Mouse (Mus musculus) kidney, postnatal 0 days (tissue): Measurements from ENCODE around the gene Car14. TPM values are rescaled to one million over a fixed set of nuclear protein-coding genes. Genes with fewer than 3 reads are reported as not detected.
"Not testable (repeated sequence)": the region's sequence is repeated elsewhere in the genome, so short reads cannot be mapped to it uniquely, and the experiment has no call there.

ENCODE experiments used
- ATAC-seq: fragments of 200-750 bp; cut with Nextera tagmentation; replicated peaks from 2 replicates; pipeline ENCODE4 v1.8.0; 2017; ENCODE audit warnings: low read depth, moderate number of reproducible peaks, moderate TSS enrichment, moderate library complexity; ENCODE audit not compliant: low FRiP score
- DNase-seq: peaks from one replicate; pipeline ENCODE4 v3.0.0-alpha.2; 2016; ENCODE audit warnings: low spot score
- H3K27ac ChIP-seq: fragments of 300-500 bp; sonication (generic); 2 replicates; pipeline ENCODE4 v1.5.1; 2014; ENCODE audit warnings: mild to moderate bottlenecking
- H3K27me3 ChIP-seq: fragments of 300-500 bp; sonication (generic); 2 replicates; pipeline ENCODE4 v1.6.1; 2014; ENCODE audit warnings: low read length, mixed read lengths; ENCODE audit not compliant: insufficient read depth
- H3K36me3 ChIP-seq: fragments of 300-500 bp; sonication (generic); 2 replicates; pipeline ENCODE4 v1.6.1; 2014; ENCODE audit warnings: low read length, mixed read lengths; ENCODE audit not compliant: insufficient read depth
- H3K4me1 ChIP-seq: fragments of 300-500 bp; sonication (generic); replicated peaks from 2 replicates; pipeline ENCODE4 v1.6.1; 2014; ENCODE audit warnings: antibody characterized with exemption, low read length, mixed read lengths; ENCODE audit not compliant: insufficient read depth
- H3K4me2 ChIP-seq: fragments of 300-500 bp; sonication (generic); 2 replicates; pipeline ENCODE4 v1.6.1; 2014; ENCODE audit warnings: mild to moderate bottlenecking, low read length, moderate library complexity, mixed read lengths
- H3K4me3 ChIP-seq: fragments of 300-500 bp; sonication (generic); replicated peaks from 2 replicates; pipeline ENCODE4 v1.5.1; 2014; ENCODE audit warnings: low read depth, low read length
- H3K9ac ChIP-seq: fragments of 300-500 bp; sonication (generic); 2 replicates; pipeline ENCODE4 v1.6.1; 2014; ENCODE audit warnings: low read depth, low read length
- H3K9me3 ChIP-seq: fragments of 300-500 bp; sonication (generic); replicated peaks from 2 replicates; pipeline ENCODE4 v1.6.1; 2016; ENCODE audit warnings: low read length, inconsistent platforms, mixed read lengths
- CTCF ChIP-seq: IDR thresholded peaks from 2 replicates; pipeline ENCODE4 v1.5.1; 2016; ENCODE audit warnings: antibody characterized with exemption, low read depth, mild to moderate bottlenecking, moderate library complexity
- WGBS: fragments of 180-500 bp; shearing (Covaris S2); extraction: QIAGEN DNeasy Blood & Tissue Kit; methylation state at CpG from one replicate; pipeline ENCODE4 v1.1.7; 2014; 5-methylcytosine and 5-hydroxymethylcytosine counted together
- polyA plus RNA-seq: library from polyadenylated mRNA; unstranded; fragments of >200 nt; fragmentation: Nextera tagmentation; extraction: Ambion mirVana; gene quantifications from 2 replicates; pipeline ENCODE4 v1.2.1, GENCODE M21; 2015

The Car14 gene
- polyA plus RNA-seq, 1 experiment from 2014 or later = 12.9 TPM

DNA sequence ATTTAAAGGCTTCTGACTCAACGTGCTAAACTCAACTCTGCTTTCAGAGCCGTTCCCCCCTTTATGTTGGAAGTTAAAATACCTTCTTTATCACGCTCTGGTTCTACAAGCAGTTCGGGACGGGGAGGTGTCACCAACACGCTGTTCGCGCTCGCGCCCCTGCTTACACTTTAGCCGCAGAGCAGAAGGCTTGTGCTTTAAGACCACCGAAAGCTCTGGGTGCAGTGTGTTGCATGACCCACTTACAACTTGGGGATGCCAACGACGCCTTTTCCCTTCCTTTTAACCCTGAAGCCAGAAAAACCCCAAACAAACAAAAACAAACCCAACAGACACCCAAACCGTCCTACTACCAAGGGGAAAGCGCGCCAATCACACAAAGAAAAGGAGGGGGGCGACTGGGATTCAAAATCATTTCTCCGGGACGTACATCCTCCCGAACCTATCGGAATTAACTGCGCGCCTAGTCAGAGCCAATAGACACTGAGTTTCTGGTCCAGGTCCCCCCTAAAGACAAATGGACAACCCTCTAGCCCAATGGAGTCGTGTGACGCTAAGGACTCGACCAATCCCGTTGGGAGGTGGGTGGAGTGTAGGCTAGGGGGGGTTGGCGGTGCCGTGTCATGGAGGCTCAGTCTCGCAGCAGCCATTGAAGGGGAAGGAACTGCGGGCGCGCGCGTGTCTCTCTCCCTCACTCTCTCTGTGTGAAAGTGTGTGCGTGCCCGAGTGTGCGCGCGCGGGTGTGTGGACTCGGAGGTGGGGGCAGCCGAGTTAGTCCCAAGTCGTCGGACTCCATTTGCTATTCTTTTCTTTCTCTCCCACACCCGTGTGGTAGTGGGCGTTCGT is 24.4 kb upstream of the Car14 start, which contains the start of gene Anp32e:
TSS of gene Anp32e (plus strand) at position 589 of the 846 bp plus-strand sequence.
- Histone ChIP-seq H3K4me3 (peak within 1 kb of the TSS; percentile 90), H3K27me3 (no peaks in the 10 kb centered on the region), H3K4me1 (peaks cover 4% of the 10 kb centered on the region), H3K36me3 (peaks cover 1% of the 10 kb centered on the region; the same call in 1 of the 2 replicates), H3K9ac (peak within 1 kb of the TSS; percentile 89), H3K27ac (peak within 1 kb of the TSS; percentile 88), H3K4me2 (peak within 1 kb of the TSS; percentile 66), H3K9me3 (no peaks in the 10 kb centered on the region)
- TF ChIP-seq CTCF = no peak
- WGBS = under 1% methylated on average over 48 of the region's 49 CpGs
- ATAC-seq (peak; percentile 100), DNase-seq (peak; percentile 100)

DNA sequence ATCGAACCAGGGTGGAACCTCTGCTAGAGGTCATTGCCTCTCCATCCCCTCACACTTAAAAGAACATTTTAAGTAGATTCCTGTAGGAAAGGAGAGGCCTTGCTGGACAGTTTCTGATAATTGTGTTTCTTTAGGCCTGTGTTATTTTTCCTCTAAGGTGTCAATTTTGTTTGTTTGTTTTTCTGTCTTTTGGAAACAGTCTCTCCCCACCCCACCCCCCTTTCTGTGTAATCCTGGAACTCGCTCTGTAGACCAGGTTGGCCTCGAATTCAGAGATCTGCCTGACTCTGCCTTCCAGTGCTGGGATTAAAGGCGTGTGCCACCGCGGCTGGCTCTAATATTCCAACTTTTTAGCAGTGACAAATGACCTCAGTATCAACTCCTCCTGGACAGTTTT is 23.8 kb upstream of the Car14 start:
- Histone ChIP-seq H3K36me3 (no peaks in the 10 kb centered on the region), H3K4me3 (peak overlapping the region; percentile 29), H3K27ac (0 out of 2 replicates have a peak overlapping the region, but pooled peaks have one; percentile 8), H3K4me1 (peaks cover 4% of the 10 kb centered on the region), H3K4me2 (peak overlapping the region; percentile 56), H3K27me3 (no peaks in the 10 kb centered on the region), H3K9ac (peak overlapping the region; percentile 43), H3K9me3 (no peaks in the 10 kb centered on the region)
- no peak for DNase-seq
- 48% methylated on average over 6 of the region's 6 CpGs for WGBS
- no peak for ATAC-seq
- TF ChIP-seq CTCF = no peak

DNA sequence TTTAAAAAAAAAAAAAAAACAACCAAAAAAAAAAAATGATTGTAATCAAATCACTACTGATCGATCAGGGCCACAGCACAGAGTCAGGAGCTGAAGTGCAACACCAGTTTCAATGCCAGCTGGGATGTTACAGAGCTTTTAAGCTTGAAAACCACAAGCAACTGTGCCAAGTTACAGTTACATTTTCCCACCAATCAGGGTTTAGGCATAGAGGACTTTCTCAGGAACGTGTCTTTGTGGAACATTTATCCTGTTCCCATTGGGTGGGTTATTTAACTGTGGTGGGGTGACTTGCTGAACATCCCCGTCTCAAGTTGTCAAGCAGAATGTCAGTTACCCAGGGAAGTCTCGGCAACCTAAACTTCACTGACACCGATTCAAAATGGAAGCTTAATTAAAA is 20.6 kb upstream of the Car14 start:
- Histone ChIP-seq H3K9me3 (no peaks in the 10 kb centered on the region), H3K36me3 (no peaks in the 10 kb centered on the region), H3K4me2 (no peak overlapping the region), H3K4me3 (no peak overlapping the region), H3K27ac (no peak overlapping the region), H3K27me3 (no peaks in the 10 kb centered on the region), H3K4me1 (no peaks in the 10 kb centered on the region; the same call in 1 of the 2 replicates), H3K9ac (no peak overlapping the region)
- WGBS = 82% methylated on average over 5 of the region's 5 CpGs
- no peak for TF ChIP-seq CTCF
- no peak for DNase-seq
- ATAC-seq = no peak

DNA sequence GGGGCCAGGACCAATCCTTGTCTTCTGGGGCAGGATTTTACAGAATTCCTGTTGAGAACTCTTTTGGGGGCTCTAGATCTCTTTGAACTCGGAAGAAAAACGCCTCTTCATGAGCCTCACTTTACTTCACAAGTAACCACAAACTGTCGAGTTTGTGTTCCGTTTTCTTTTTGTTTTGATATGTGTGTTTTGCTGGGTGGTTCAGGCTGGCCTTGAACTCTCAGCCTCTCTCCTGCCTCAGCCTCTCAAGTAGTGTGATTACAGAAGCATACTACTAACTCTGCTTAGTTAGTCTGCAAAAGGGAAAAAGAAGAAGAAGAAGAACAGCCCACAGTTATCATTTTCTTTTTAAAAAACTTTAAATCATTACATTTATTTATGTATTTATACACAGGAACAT is 19.7 kb upstream of the Car14 start:
- H3K27ac ChIP-seq = no peak overlapping the region
- H3K9ac ChIP-seq = no peak overlapping the region
- WGBS = 52% methylated on average over 4 of the region's 4 CpGs
- DNase-seq (no peak), ATAC-seq (no peak)
- H3K36me3 ChIP-seq = no peaks in the 10 kb centered on the region
- no peaks in the 10 kb centered on the region for H3K27me3 ChIP-seq
- no peaks in the 10 kb centered on the region; the same call in 1 of the 2 replicates for H3K4me1 ChIP-seq
- no peak overlapping the region for H3K4me3 ChIP-seq
- H3K9me3 ChIP-seq = no peaks in the 10 kb centered on the region
- no peak for TF ChIP-seq CTCF
- H3K4me2 ChIP-seq = no peak overlapping the region

DNA sequence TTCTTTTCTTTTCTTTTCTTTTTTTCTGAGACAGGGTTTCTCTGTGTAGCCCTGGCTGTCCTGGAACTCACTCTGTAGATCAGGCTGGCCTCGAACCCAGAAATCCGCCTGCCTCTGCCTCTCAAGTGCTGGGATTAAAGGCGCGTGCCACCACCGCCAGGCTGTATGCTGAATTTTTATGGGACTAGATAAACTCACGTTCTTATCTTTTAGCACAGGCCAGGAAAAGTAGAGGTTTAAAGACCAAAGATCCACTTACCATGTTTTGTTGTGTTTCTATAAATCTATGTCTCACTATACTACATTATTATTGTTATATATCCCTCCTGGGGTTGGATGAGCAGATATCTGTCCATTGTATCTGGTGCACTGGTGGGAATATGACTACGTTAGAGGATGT is 18.9 kb upstream of the Car14 start:
- H3K9me3 ChIP-seq, H3K4me1 ChIP-seq, H3K9ac ChIP-seq, H3K27me3 ChIP-seq, H3K4me3 ChIP-seq, H3K4me2 ChIP-seq, H3K36me3 ChIP-seq, H3K27ac ChIP-seq, ATAC-seq, DNase-seq: not testable (repeated sequence)
- WGBS = 87% methylated on average over 7 of the region's 7 CpGs

DNA sequence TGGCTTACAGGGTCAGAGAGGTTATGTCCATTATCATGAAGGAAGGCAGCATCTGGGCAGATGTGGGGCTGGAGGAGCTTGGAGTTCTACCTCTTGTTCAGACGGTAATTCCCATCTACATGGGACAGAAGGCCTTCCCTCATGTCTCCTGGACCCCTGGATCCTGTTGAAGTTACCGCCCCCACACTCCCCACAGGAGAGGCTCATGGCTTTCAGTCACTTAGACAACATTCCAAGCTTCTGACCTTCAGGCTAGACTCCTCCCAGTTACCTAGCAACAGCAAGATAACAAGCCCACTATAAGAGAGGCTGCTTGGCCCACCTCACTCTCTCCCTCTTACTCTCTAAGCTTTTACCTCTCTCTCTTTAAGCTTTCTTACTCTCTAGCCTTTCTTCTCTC is 16.0 kb upstream of the Car14 start:
- H3K27me3 ChIP-seq, H3K4me1 ChIP-seq, H3K9ac ChIP-seq, H3K9me3 ChIP-seq, H3K4me2 ChIP-seq, H3K4me3 ChIP-seq, H3K27ac ChIP-seq, H3K36me3 ChIP-seq, DNase-seq, ATAC-seq: not testable (repeated sequence)
- 53% methylated on average over 2 of the region's 2 CpGs for WGBS
